Mouse (Mus musculus): ENCODE data around the gene Lrg1. TPM values are rescaled to one million over a fixed set of nuclear protein-coding genes. Genes with fewer than 3 reads are reported as not detected.

Lrg1 gene
- 2.7 and 3.1 TPM in 2 replicates for polyA plus RNA-seq (2015; fragmentation: Nextera tagmentation; extraction: Ambion mirVana)

GRCm38 (mm10) chr17:56121826-56122225 lies at the start of gene Lrg1:
Gene Lrg1, minus strand, starts transcription at chr17:56122001.
- no peak for DNase-seq (ENCODE audit: low spot score)

- no peak for DNase-seq (ENCODE audit: low spot score)
Observed at GRCm38 (mm10) chr17:56171456-56171855, 49.7 kb upstream of the Lrg1 start.

GRCm38 (mm10) chr17:56170636-56171035 lies 48.8 kb upstream of the Lrg1 start:
- DNase-seq (ENCODE audit: low spot score): no peak

GRCm38 (mm10) chr17:56169830-56170229 lies 48.0 kb upstream of the Lrg1 start:
- no peak for DNase-seq (ENCODE audit: low spot score)

GRCm38 (mm10) chr17:56165671-56166070 lies 43.9 kb upstream of the Lrg1 start:
- no peak for DNase-seq (ENCODE audit: low spot score)

GRCm38 (mm10) chr17:56164510-56164909 lies 42.7 kb upstream of the Lrg1 start:
- DNase-seq (ENCODE audit: low spot score): no peak

- peak; percentile 84 for DNase-seq (ENCODE audit: low spot score)
Observed at GRCm38 (mm10) chr17:56163523-56164102, 41.8 kb upstream of the Lrg1 start.

GRCm38 (mm10) chr17:56162231-56162774 lies 40.5 kb upstream of the Lrg1 start, which contains the start of gene Tnfaip8l1:
Gene Tnfaip8l1, plus strand, starts transcription at chr17:56162477.
- peak; percentile 89 for DNase-seq (ENCODE audit: low spot score)

- DNase-seq (ENCODE audit: low spot score): peak; percentile 62
Observed at GRCm38 (mm10) chr17:56159729-56160128, 37.9 kb upstream of the Lrg1 start.

GRCm38 (mm10) chr17:56153643-56154042 lies 31.8 kb upstream of the Lrg1 start:
- no peak for DNase-seq (ENCODE audit: low spot score)

- DNase-seq (ENCODE audit: low spot score): no peak
Observed at GRCm38 (mm10) chr17:56149897-56150296, 28.1 kb upstream of the Lrg1 start.

- DNase-seq (ENCODE audit: low spot score): no peak
Observed at GRCm38 (mm10) chr17:56148790-56149618, 27.2 kb upstream of the Lrg1 start.

GRCm38 (mm10) chr17:56148280-56148679 lies 26.5 kb upstream of the Lrg1 start:
- DNase-seq (ENCODE audit: low spot score): peak; percentile 63

- DNase-seq (ENCODE audit: low spot score): no peak
Observed at GRCm38 (mm10) chr17:56147420-56147819, 25.6 kb upstream of the Lrg1 start.

- DNase-seq (ENCODE audit: low spot score): peak; percentile 55
Observed at GRCm38 (mm10) chr17:56146131-56146530, 24.3 kb upstream of the Lrg1 start.

GRCm38 (mm10) chr17:56144546-56144945 lies 22.7 kb upstream of the Lrg1 start:
- DNase-seq (ENCODE audit: low spot score): no peak

GRCm38 (mm10) chr17:56141702-56142605 lies 20.2 kb upstream of the Lrg1 start:
- peak; percentile 67 for DNase-seq (ENCODE audit: low spot score)

- peak; percentile 78 for DNase-seq (ENCODE audit: low spot score)
Observed at GRCm38 (mm10) chr17:56139858-56140595, 18.2 kb upstream of the Lrg1 start, which contains the start of gene Sema6b. Gene Sema6b, minus strand, starts transcription at chr17:56140343.

GRCm38 (mm10) chr17:56139355-56139754 lies 17.6 kb upstream of the Lrg1 start:
- no peak for DNase-seq (ENCODE audit: low spot score)

GRCm38 (mm10) chr17:56137839-56138613 lies 16.2 kb upstream of the Lrg1 start:
- no peak for DNase-seq (ENCODE audit: low spot score)

Measured in thymus, postnatal 0 days (tissue).